Comparison of ENCODE assay signal across 19 mouse cellular contexts in the genomic region with DNA sequence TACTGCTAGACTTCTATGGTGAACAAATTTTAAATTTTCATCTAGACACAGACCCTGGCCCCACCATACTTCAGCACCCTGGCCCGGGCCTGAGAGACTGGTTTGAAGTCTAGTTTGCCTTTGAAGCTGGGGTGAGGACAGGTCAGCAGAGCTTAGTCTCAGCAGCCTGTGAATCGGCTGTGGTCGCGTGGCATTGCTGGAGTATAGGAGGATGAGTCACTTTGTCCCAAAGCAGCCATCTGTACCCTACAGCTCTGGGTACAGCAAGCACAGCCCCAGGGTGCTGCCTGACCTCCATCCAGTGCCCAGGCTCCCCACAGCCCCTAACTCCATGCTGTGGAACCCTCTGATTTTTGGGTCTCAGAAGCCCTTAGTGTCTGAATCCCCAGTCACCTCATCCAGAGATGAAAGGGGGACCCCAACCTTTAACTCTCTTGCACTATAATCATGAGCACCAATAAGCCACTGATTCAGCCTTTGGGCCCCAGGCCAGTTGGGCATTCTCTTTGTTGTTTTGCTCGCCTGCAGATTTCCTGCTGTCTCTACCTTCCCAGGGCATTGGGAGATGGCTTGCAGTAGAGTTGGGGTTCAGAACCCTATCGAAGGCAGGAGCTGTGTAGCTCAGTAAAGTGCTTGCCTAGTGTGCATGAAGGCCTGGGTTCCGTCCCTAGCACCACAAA.
DNase-seq lines count a peak whose midpoint lies in the region; TF ChIP-seq lines count a peak whose summit lies in the region.
"Had no signal": no experiment of that assay in that cellular context is flagged by ENCODE, and none has a peak within 500 bp of the region (broad histone marks: within the 10 kb centered on the region; RNA-seq: fewer than 3 reads in every experiment).

No protein-coding gene starts in this region.

- TF ChIP-seq POLR2A in heart, adult 2 months (IDR thresholded peaks at IDR 0.05; ENCODE audit: insufficient read depth, low read depth, low read length): no peak

- no peak for TF ChIP-seq CTCF in C2C12 (IDR thresholded peaks at IDR 0.05; ENCODE audit: control insufficient read depth, insufficient read depth, insufficient read length)
- TF ChIP-seq CTCF in heart, adult 2 months (IDR thresholded peaks at IDR 0.05): no peak

- peak; percentile 35 for DNase-seq in cerebellum, adult 8-10 months
- no peak for DNase-seq in cerebellum, adult 11 months
- peak; percentile 58 for DNase-seq in 3134 (ENCODE audit: extremely low read depth, insufficient read length, low spot score)
- DNase-seq in brain, adult 2 months (ENCODE audit: low read depth, low spot score): peak; percentile 71
- DNase-seq in urinary bladder, adult 18-20 months (ENCODE audit: low spot score in 2 of 2): no peak
- no peak for DNase-seq in heart, adult 2 months
- DNase-seq: adrenal gland, adult 8-10 months; cerebellum, postnatal 10 days; embryo, embryonic 11 days; gastrocnemius, postnatal 25 days; kidney, adult 9 months; kidney, postnatal 36 days; layer of hippocampus, adult 9-11 months; lung, adult 2 months; lung, postnatal 36 days had no signal

- H3ac ChIP-seq in C2C12 (ENCODE audit: control insufficient read depth, insufficient read length, low read depth): no peak overlapping the region

- 79% methylated on average over 7 of the region's 7 CpGs for WGBS in heart, adult 2 months

- H3K79me3 ChIP-seq in C2C12 (ENCODE audit: low read depth): peaks cover 92% of the 10 kb centered on the region

- H3K4me1 ChIP-seq in heart, adult 2 months (ENCODE audit: control insufficient read depth, insufficient read depth, low read length): peaks cover 46% of the 10 kb centered on the region

- no peak for TF ChIP-seq EP300 in heart, adult 2 months (IDR thresholded peaks at IDR 0.05; ENCODE audit: insufficient read depth, low read depth, low read length)

- no peak overlapping the region for H3K9ac ChIP-seq in heart, adult 2 months (ENCODE audit: low read depth, low read length)
- H3K9ac ChIP-seq: limb, embryonic 12.5 days; liver, embryonic 12.5 days; neural tube, embryonic 12.5 days had no signal

- H3K27ac ChIP-seq in heart, adult 2 months: no peak overlapping the region
- H3K27ac ChIP-seq: neural tube, embryonic 12.5 days had no signal

- H3K36me3 ChIP-seq in C2C12 (ENCODE audit: control insufficient read depth, insufficient read depth): peaks cover 41% of the 10 kb centered on the region
- 0 out of 2 replicates have a peak, but pooled peaks cover 2% of the 10 kb centered on the region for H3K36me3 ChIP-seq in heart, adult 2 months (ENCODE audit: control insufficient read depth, insufficient read depth, low read length)
- H3K36me3 ChIP-seq: liver, embryonic 12.5 days; neural tube, embryonic 12.5 days had no signal

- peaks cover 100% of the 10 kb centered on the region for H3K79me2 ChIP-seq in C2C12 (ENCODE audit: control insufficient read depth, insufficient read depth)
- peaks cover 2% of the 10 kb centered on the region; the same call in 1 of the 2 replicates for H3K79me2 ChIP-seq in heart, adult 2 months (replicated peaks; ENCODE audit: control insufficient read depth, insufficient read depth, low read length)

- H3K27me3 ChIP-seq in C2C12 (ENCODE audit: control insufficient read depth, insufficient read depth, insufficient read length): no peaks in the 10 kb centered on the region
- H3K27me3 ChIP-seq in heart, adult 2 months (ENCODE audit: control insufficient read depth, insufficient read depth, low read length): no peaks in the 10 kb centered on the region
- H3K27me3 ChIP-seq: limb, embryonic 12.5 days; liver, embryonic 12.5 days; neural tube, embryonic 12.5 days had no signal

- H3K4me3 ChIP-seq in C2C12 (ENCODE audit: insufficient read depth, poor library complexity, severe bottlenecking): no peak overlapping the region
- H3K4me3 ChIP-seq in heart, adult 2 months: no peak overlapping the region
- H3K4me3 ChIP-seq: limb, embryonic 12.5 days; liver, embryonic 12.5 days; neural tube, embryonic 12.5 days had no signal

- intact Hi-C loops in heart, adult 2 months (cut with DNase I): no loop called here

TF ChIP-seq in C2C12, 6 proteins besides CTCF, POLR2A, EP300 and RAD21:
- no peak for TF ChIP-seq CEBPB (IDR thresholded peaks at IDR 0.05; ENCODE audit: low read depth)
- TF ChIP-seq MAX (IDR thresholded peaks at IDR 0.05): peak; percentile 55
TF ChIP-seq in C2C12: peak in this region for 1.

Comparison
In these comparisons a context has a peak if more than half of its experiments do, and no peak if none do; other contexts are left out.
1. DNase-seq: peak in cerebellum, adult 8-10 months (single experiment), 3134 (single experiment) and brain, adult 2 months (single experiment); none in cerebellum, adult 11 months (single experiment), urinary bladder, adult 18-20 months (0 of 2) and heart, adult 2 months (0 of 2).